Mouse (Mus musculus) myocyte (in vitro differentiated cells): ENCODE data around the gene Ffar2.

Source experiments
- CEBPB ChIP-seq: IDR thresholded peaks from 2 replicates; pipeline ENCODE4 v1.6.1; 2011; ENCODE audit warnings: mild to moderate bottlenecking, moderate library complexity; ENCODE audit not compliant: poor library complexity, insufficient read depth, severe bottlenecking
- E2F4 ChIP-seq: IDR thresholded peaks from one replicate; pipeline ENCODE4 v1.6.1; 2011; ENCODE audit warnings: mild to moderate bottlenecking, control low read depth, moderate library complexity; ENCODE audit not compliant: insufficient read depth
- MYOD1 ChIP-seq, 3 experiments: IDR thresholded peaks; one replicate each; pipeline ENCODE4 v1.6.1; 2011; ENCODE audit warnings: control low read depth in 2 of 3, low read depth in 2 of 3, mild to moderate bottlenecking in 2 of 3, moderate library complexity in 1 of 3; ENCODE audit not compliant: insufficient read length in 2 of 3, control insufficient read depth in 1 of 3
- MYOG ChIP-seq, 3 experiments: IDR thresholded peaks; one replicate each; pipeline ENCODE4 v1.6.1; 2011; ENCODE audit warnings: control low read depth in 2 of 3, low read depth in 2 of 3, mild to moderate bottlenecking in 2 of 3; ENCODE audit not compliant: insufficient read length in 2 of 3, control insufficient read depth in 1 of 3, insufficient read depth in 1 of 3
- POLR2A ChIP-seq: IDR thresholded peaks from one replicate; pipeline ENCODE4 v1.6.1; 2011; ENCODE audit warnings: low read depth, mild to moderate bottlenecking, control low read depth, moderate library complexity; ENCODE audit not compliant: insufficient read length
- USF1 ChIP-seq: IDR thresholded peaks from one replicate; pipeline ENCODE4 v1.6.1; 2011; ENCODE audit warnings: low read depth, mild to moderate bottlenecking, control low read depth, moderate library complexity

- TF ChIP-seq POLR2A (no peak), MYOG (IDR thresholded peaks at IDR 0.05; ENCODE audit: control insufficient read depth in 1 of 3, insufficient read depth in 1 of 3, insufficient read length in 2 of 3, low read depth in 2 of 3) (no peak), USF1 (no peak), CEBPB (no peak), E2F4 (no peak), MYOD1 (IDR thresholded peaks at IDR 0.05; ENCODE audit: control insufficient read depth in 1 of 3, insufficient read length in 2 of 3, low read depth in 2 of 3) (no peak)
Observed at GRCm38 (mm10) chr7:30777081-30777579, 46.4 kb downstream of the Ffar2 start.
